Mouse (Mus musculus): ENCODE results near the gene Hfm1. TPM values are rescaled to one million over a fixed set of nuclear protein-coding genes. Genes with fewer than 3 reads are reported as not detected.
A peak's percentile ranks its signal among the peaks of the same experiment; 100 is the strongest.

The Hfm1 gene
- polyA plus RNA-seq, 1 experiment: 1.00 TPM

DNA sequence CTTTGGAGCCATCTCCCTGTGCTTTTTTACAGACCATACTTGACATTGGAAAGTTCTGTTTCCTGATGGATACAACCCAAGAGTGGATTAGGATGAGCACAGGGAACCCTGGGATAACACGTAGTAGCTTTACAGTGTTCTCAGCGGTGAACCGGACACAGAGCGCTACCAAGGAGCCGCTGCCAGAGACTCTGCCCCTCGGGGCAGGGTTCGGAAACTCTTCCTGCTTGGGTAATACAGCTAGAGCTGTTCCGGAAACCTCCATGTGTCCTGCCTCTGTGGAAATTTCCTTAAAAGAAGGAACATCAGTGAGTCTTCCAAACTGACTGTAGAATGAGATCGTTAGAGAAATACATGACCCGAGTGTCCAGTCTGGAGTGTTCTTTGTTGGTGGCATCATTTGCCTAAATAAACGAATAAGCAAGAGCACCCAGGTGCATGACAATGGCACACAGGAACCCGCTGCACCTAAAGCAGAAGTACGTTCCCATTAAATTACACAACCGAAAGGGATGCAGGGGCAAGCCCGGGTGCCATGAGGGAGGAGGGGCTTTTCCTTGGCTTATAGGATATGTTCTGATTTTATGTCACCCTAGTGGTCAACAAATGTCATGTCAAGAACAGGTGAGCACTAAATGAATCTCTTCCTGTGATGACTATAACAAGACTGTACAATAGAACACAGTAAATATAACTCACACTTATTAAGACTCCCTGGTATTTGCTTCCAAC lies 110.0 kb downstream of the Hfm1 start:
- DNase-seq: no peak
- H3K27me3 ChIP-seq (ENCODE audit: control insufficient read depth, insufficient read depth, low read length): no peaks in the 10 kb centered on the region; the same call in 1 of the 2 replicates
- TF ChIP-seq POLR2A (IDR thresholded peaks at IDR 0.05; ENCODE audit: borderline replicate concordance, insufficient read depth, low read length): no peak
- TF ChIP-seq CTCF (IDR thresholded peaks at IDR 0.05; ENCODE audit: borderline replicate concordance, insufficient read depth, low read depth, low read length): no peak
- no peaks in the 10 kb centered on the region for H3K4me1 ChIP-seq (ENCODE audit: control insufficient read depth, insufficient read depth, low read length)
- H3K27ac ChIP-seq (ENCODE audit: insufficient read depth, low read length): no peak overlapping the region
- H3K4me3 ChIP-seq (replicated peaks; ENCODE audit: insufficient read depth, low read depth, low read length): no peak overlapping the region
- WGBS: 54% methylated on average over 15 of the region's 15 CpGs

DNA sequence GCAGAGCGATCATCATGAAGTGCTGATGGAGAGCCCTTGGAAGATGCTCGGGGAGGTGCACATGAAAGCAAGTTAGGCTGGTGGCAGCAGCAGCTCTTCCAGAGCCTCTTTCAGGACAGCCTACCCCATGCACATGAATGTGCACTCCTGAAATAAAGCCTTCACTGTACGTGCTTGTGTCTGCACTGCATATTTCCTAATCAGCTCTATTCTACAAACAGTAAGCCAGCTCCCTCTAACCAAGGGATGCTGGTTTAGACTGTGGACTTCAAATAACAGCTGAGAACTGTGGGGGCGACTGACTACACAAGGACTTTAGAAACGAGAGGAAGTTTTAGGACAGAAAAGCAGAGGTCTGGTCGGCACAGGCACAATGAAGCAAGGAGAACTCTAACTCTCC lies 111.5 kb downstream of the Hfm1 start:
- no peak for DNase-seq
- H3K4me3 ChIP-seq (replicated peaks; ENCODE audit: insufficient read depth, low read depth, low read length): no peak overlapping the region
- H3K27ac ChIP-seq (ENCODE audit: insufficient read depth, low read length): no peak overlapping the region
- H3K4me1 ChIP-seq (ENCODE audit: control insufficient read depth, insufficient read depth, low read length): no peaks in the 10 kb centered on the region
- TF ChIP-seq CTCF (IDR thresholded peaks at IDR 0.05; ENCODE audit: borderline replicate concordance, insufficient read depth, low read depth, low read length) (no peak), POLR2A (IDR thresholded peaks at IDR 0.05; ENCODE audit: borderline replicate concordance, insufficient read depth, low read length) (no peak)
- H3K27me3 ChIP-seq (ENCODE audit: control insufficient read depth, insufficient read depth, low read length): no peaks in the 10 kb centered on the region; the same call in 1 of the 2 replicates
- 71% methylated on average over 6 of the region's 6 CpGs for WGBS

DNA sequence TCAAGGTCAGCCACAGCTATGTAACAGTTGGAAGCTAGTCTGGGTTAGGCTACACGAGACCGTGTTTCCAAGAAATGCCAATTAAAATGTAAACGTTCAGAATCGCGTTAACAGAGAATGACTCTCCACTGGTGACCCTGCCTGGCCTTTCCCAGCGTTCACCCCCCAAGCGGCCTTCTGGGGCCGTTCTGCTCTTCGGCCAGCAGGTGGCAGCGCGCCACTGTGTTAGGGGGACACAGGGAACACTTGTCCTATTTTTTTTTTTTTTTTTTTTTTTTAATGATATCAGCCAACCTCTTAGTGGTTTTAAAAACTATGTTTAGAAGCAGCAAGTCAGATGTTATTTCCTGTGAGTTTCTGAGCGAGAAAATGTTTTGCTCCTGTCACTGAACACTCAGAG lies 123.0 kb downstream of the Hfm1 start:
- no peaks in the 10 kb centered on the region for H3K27me3 ChIP-seq (ENCODE audit: control insufficient read depth, insufficient read depth, low read length)

DNA sequence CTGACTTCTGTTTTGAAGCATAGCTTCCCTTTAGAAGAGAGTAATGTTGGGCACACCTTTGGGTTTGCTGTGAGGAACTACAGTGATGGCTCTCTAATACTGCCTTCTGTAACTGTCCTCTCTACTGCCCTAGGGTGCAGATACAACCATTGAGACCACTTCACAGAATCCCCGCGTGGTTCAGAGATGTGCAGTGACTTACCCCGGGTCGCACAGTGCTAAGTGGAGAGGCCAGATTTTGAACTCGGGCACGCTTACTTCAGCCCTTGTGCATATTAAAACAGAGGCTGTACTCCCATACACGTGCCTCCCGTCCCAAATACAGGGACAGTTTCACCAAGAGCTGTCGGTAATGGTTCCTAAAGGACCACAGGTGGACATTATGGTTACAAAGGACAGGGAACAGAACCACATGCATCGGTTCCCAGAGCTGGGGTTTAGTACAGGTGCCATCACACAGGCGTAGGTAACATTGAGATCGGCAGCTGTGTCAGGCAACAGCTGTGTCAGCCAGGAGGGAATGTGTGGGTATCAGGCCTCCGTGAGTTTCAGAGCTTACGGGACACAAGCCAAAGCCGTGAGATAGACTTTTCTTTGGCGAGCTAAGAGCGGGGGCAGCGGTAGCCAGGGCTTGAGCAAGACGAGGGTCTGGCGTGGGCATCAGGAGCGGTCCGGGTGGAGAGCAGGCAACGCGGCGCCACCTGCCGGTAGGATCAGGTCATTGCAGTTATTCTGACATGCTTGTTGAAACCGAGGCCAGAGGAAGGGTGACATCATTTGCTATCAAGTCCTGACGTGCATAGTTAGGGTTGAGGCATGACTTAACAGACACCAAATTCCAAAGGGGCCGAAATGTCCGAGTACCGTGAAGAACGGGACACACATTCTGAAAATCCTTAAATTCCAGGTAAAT lies 124.0 kb downstream of the Hfm1 start:
- DNase-seq: peak; percentile 82 to 88
- TF ChIP-seq CTCF (IDR thresholded peaks at IDR 0.05; ENCODE audit: borderline replicate concordance, insufficient read depth, low read depth, low read length) (peak; percentile 92), POLR2A (IDR thresholded peaks at IDR 0.05; ENCODE audit: borderline replicate concordance, insufficient read depth, low read length) (no peak)
- WGBS: 8% methylated on average over 32 of the region's 32 CpGs
- no peaks in the 10 kb centered on the region for H3K4me1 ChIP-seq (ENCODE audit: control insufficient read depth, insufficient read depth, low read length)
- H3K4me3 ChIP-seq (replicated peaks; ENCODE audit: insufficient read depth, low read depth, low read length): peak overlapping the region; percentile 42
- no peaks in the 10 kb centered on the region for H3K27me3 ChIP-seq (ENCODE audit: control insufficient read depth, insufficient read depth, low read length)
- H3K27ac ChIP-seq (ENCODE audit: insufficient read depth, low read length): no peak overlapping the region

More for the DNA sequence above, 123.0 kb downstream of the Hfm1 start:
- Histone ChIP-seq H3K27ac (ENCODE audit: insufficient read depth, low read length) (no peak overlapping the region), H3K4me3 (replicated peaks; ENCODE audit: insufficient read depth, low read depth, low read length) (no peak overlapping the region), H3K4me1 (ENCODE audit: control insufficient read depth, insufficient read depth, low read length) (no peaks in the 10 kb centered on the region)
- DNase-seq: peak; percentile 38 to 45
- WGBS: 11% methylated on average over 12 of the region's 12 CpGs
- no peak for TF ChIP-seq POLR2A (IDR thresholded peaks at IDR 0.05; ENCODE audit: borderline replicate concordance, insufficient read depth, low read length)
- TF ChIP-seq CTCF (IDR thresholded peaks at IDR 0.05; ENCODE audit: borderline replicate concordance, insufficient read depth, low read depth, low read length): peak; percentile 58

DNA sequence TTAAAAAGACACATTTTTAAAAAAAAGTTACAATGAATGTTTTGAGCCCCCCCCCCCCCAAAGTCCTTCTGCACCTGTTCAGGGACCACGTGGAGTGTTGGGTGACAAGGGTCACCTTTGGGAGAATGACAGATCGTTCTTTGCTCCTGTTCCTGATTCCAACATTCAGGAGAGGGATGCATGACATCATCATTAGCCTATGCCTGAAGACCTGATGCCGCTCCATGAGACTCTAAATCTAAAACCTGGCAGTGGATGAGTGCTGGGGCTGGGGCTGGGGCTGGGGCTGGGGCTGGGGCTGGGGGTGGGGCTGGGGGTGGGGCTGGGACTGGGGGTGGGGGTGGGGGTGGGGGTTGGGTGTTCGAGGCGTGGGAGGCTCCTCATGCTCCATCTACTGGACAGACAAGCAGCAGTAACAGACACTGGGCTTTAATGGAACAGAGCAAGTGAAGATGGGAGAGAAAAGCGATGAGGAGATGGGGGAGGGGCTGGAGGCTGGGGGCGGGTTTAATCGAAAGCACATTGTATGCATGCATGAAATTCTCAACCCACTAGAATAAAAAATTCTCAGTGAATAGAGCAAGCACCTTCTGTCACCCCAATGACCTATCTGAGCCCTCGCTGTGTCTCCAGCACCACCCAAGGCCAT lies 124.8 kb downstream of the Hfm1 start:
- 41% methylated on average over 9 of the region's 9 CpGs for WGBS

DNA sequence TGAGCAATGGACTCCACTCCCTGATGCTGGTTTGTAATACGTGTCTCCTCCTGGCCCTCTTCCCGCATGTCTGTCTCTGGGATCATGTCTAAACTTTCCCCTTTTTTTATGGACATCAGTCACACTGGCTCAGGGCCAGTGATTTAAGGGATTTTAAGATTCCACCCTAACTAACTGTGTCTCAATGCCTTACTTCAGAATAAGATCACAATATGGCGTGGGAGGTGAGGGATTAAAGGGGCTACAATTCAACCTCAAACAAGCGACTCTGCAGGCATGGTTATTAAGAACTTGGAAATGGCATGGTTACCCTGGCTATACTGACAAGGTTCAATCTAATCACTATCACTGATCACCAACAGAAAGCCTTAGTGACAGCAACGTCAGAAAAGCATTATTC lies 128.2 kb downstream of the Hfm1 start:
- H3K4me3 ChIP-seq (replicated peaks; ENCODE audit: insufficient read depth, low read depth, low read length): no peak overlapping the region
- no peak for DNase-seq
- 61% methylated on average over 5 of the region's 5 CpGs for WGBS
- no peaks in the 10 kb centered on the region for H3K27me3 ChIP-seq (ENCODE audit: control insufficient read depth, insufficient read depth, low read length)
- no peak overlapping the region for H3K27ac ChIP-seq (ENCODE audit: insufficient read depth, low read length)
- TF ChIP-seq POLR2A (IDR thresholded peaks at IDR 0.05; ENCODE audit: borderline replicate concordance, insufficient read depth, low read length) (no peak), CTCF (IDR thresholded peaks at IDR 0.05; ENCODE audit: borderline replicate concordance, insufficient read depth, low read depth, low read length) (no peak)
- H3K4me1 ChIP-seq (ENCODE audit: control insufficient read depth, insufficient read depth, low read length): no peaks in the 10 kb centered on the region

More for the DNA sequence above, 124.8 kb downstream of the Hfm1 start:
- Histone ChIP-seq H3K4me3 (replicated peaks; ENCODE audit: insufficient read depth, low read depth, low read length) (no peak overlapping the region), H3K27ac (ENCODE audit: insufficient read depth, low read length) (no peak overlapping the region), H3K27me3 (ENCODE audit: control insufficient read depth, insufficient read depth, low read length) (no peaks in the 10 kb centered on the region), H3K4me1 (ENCODE audit: control insufficient read depth, insufficient read depth, low read length) (no peaks in the 10 kb centered on the region)
- TF ChIP-seq POLR2A (IDR thresholded peaks at IDR 0.05; ENCODE audit: borderline replicate concordance, insufficient read depth, low read length) (no peak), CTCF (IDR thresholded peaks at IDR 0.05; ENCODE audit: borderline replicate concordance, insufficient read depth, low read depth, low read length) (no peak)
- no peak for DNase-seq

DNA sequence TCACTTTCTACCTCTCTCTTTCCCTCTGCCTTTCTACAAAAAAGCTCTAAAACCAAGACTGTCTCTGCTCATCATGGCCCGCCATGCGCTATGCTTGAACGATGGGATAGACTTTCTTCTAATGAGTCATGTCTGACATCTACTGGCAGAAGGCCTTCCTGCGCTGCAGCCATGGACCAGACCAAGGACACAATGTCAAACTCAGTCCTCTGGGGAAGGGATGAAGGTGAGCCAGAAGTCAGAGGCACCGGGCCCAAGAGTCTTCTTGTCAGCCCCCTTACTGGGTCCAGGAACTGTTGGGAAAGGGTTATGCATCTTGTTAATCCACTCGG lies 134.9 kb downstream of the Hfm1 start:
- WGBS: 11% methylated on average over 6 of the region's 6 CpGs
- Histone ChIP-seq H3K4me1 (ENCODE audit: control insufficient read depth, insufficient read depth, low read length) (no peaks in the 10 kb centered on the region), H3K27ac (ENCODE audit: insufficient read depth, low read length) (no peak overlapping the region), H3K4me3 (replicated peaks; ENCODE audit: insufficient read depth, low read depth, low read length) (no peak overlapping the region), H3K27me3 (ENCODE audit: control insufficient read depth, insufficient read depth, low read length) (no peaks in the 10 kb centered on the region)
- TF ChIP-seq POLR2A (IDR thresholded peaks at IDR 0.05; ENCODE audit: borderline replicate concordance, insufficient read depth, low read length) (no peak), CTCF (IDR thresholded peaks at IDR 0.05; ENCODE audit: borderline replicate concordance, insufficient read depth, low read depth, low read length) (peak; percentile 72)
- DNase-seq: peak; percentile 9 to 15
